Mouse (Mus musculus) midbrain, postnatal 0 days (tissue): Measurements from ENCODE around the gene Pcp2. TPM values are rescaled to one million over a fixed set of nuclear protein-coding genes. Genes with fewer than 3 reads are reported as not detected.

Source experiments
- ATAC-seq: fragments of 200-750 bp; cut with Nextera tagmentation; 2 replicates; pipeline ENCODE4 v1.8.0; 2017; ENCODE audit warnings: moderate number of reproducible peaks, mild to moderate bottlenecking, moderate TSS enrichment, moderate library complexity; ENCODE audit not compliant: low FRiP score
- DNase-seq: peaks from one replicate; pipeline ENCODE4 v3.0.0-alpha.2; 2015; ENCODE audit warnings: low spot score
- H3K27ac ChIP-seq: fragments of 300-500 bp; sonication (generic); 2 replicates; pipeline ENCODE4 v1.5.1; 2014; ENCODE audit warnings: low read depth, mild to moderate bottlenecking, low read length, mixed read lengths
- H3K27me3 ChIP-seq: fragments of 300-500 bp; sonication (generic); 2 replicates; pipeline ENCODE4 v1.6.1; 2014; ENCODE audit warnings: low read length, control low read depth, mixed read lengths; ENCODE audit not compliant: insufficient read depth
- H3K36me3 ChIP-seq: fragments of 300-500 bp; sonication (generic); 2 replicates; pipeline ENCODE4 v1.6.1; 2014; ENCODE audit warnings: low read length, control low read depth, mixed read lengths; ENCODE audit not compliant: insufficient read depth
- H3K4me1 ChIP-seq: fragments of 300-500 bp; sonication (generic); 2 replicates; pipeline ENCODE4 v1.6.1; 2014; ENCODE audit warnings: mild to moderate bottlenecking, control low read depth, antibody characterized with exemption, low read length, mixed read lengths; ENCODE audit not compliant: insufficient read depth
- H3K4me2 ChIP-seq: fragments of 300-500 bp; sonication (generic); 2 replicates; pipeline ENCODE4 v1.6.1; 2014; ENCODE audit warnings: low read depth, mild to moderate bottlenecking, low read length, mixed read lengths; ENCODE audit not compliant: poor library complexity, severe bottlenecking
- H3K4me3 ChIP-seq: fragments of 300-500 bp; sonication (generic); 2 replicates; pipeline ENCODE4 v1.5.1; 2014; ENCODE audit warnings: low read depth, mild to moderate bottlenecking, low read length, moderate library complexity
- H3K9ac ChIP-seq: fragments of 300-500 bp; sonication (generic); replicated peaks from 2 replicates; pipeline ENCODE4 v1.6.1; 2014; ENCODE audit warnings: mild to moderate bottlenecking, low read length, moderate library complexity, mixed read lengths; ENCODE audit not compliant: poor library complexity, severe bottlenecking
- H3K9me3 ChIP-seq: fragments of 300-500 bp; sonication (generic); 2 replicates; pipeline ENCODE4 v1.6.1; 2016; ENCODE audit warnings: low read length, control low read depth
- CTCF ChIP-seq: IDR thresholded peaks from 2 replicates; pipeline ENCODE4 v1.5.1; 2016; ENCODE audit warnings: antibody characterized with exemption, mild to moderate bottlenecking
- WGBS: fragments of 180-500 bp; shearing (Covaris S2); extraction: QIAGEN DNeasy Blood & Tissue Kit; methylation state at CpG from one replicate; pipeline ENCODE4 v1.1.7; 2014; 5-methylcytosine and 5-hydroxymethylcytosine counted together
- polyA plus RNA-seq: library from polyadenylated mRNA; unstranded; fragments of >200 nt; fragmentation: Nextera tagmentation; extraction: Ambion mirVana; gene quantifications from 2 replicates; pipeline ENCODE4 v1.2.1, GENCODE M21; 2015
- total RNA-seq: library from RNA; depleted of rRNA; stranded (reverse); fragments of >200 nt; gene quantifications from 2 replicates; pipeline ENCODE4 v1.2.3, GENCODE M21; 2014

Pcp2 gene
- total and polyA plus RNA-seq, 2 experiments from 2014 or later, result 1.1 to 33.2 TPM

- Histone ChIP-seq H3K4me3 (no peak overlapping the region), H3K27ac (no peak overlapping the region), H3K36me3 (peaks cover 89% of the 10 kb centered on the region), H3K9me3 (no peaks in the 10 kb centered on the region), H3K4me2 (no peak overlapping the region), H3K9ac (no peak overlapping the region), H3K27me3 (no peaks in the 10 kb centered on the region), H3K4me1 (no peaks in the 10 kb centered on the region)
- no peak for ATAC-seq
- WGBS, result 88% methylated on average over 12 of the region's 12 CpGs
- no peak for DNase-seq
- TF ChIP-seq CTCF, result no peak
Observed at GRCm38 (mm10) chr8:3609046-3609815, 16.1 kb downstream of the Pcp2 start.

- no peak overlapping the region for H3K4me3 ChIP-seq
- no peak overlapping the region for H3K4me2 ChIP-seq
- TF ChIP-seq CTCF, result no peak
- DNase-seq (no peak), ATAC-seq (no peak)
- 85% methylated on average over 7 of the region's 7 CpGs for WGBS
- no peak overlapping the region for H3K9ac ChIP-seq
- no peaks in the 10 kb centered on the region for H3K27me3 ChIP-seq
- H3K9me3 ChIP-seq, result no peaks in the 10 kb centered on the region
- no peaks in the 10 kb centered on the region for H3K4me1 ChIP-seq
- H3K27ac ChIP-seq, result no peak overlapping the region
- H3K36me3 ChIP-seq, result peaks cover 90% of the 10 kb centered on the region
Observed at GRCm38 (mm10) chr8:3607822-3608221, 17.5 kb downstream of the Pcp2 start.

- H3K9ac ChIP-seq, result no peak overlapping the region
- H3K4me1 ChIP-seq, result no peaks in the 10 kb centered on the region
- DNase-seq, result no peak
- peaks cover 90% of the 10 kb centered on the region for H3K36me3 ChIP-seq
- no peaks in the 10 kb centered on the region for H3K9me3 ChIP-seq
- no peak for TF ChIP-seq CTCF
- no peak overlapping the region for H3K4me3 ChIP-seq
- H3K27ac ChIP-seq, result no peak overlapping the region
- H3K4me2 ChIP-seq, result no peak overlapping the region
- ATAC-seq, result no peak
- WGBS, result 89% methylated on average over 16 of the region's 16 CpGs
- no peaks in the 10 kb centered on the region for H3K27me3 ChIP-seq
Observed at GRCm38 (mm10) chr8:3606593-3606992, 18.8 kb downstream of the Pcp2 start.

DNA sequence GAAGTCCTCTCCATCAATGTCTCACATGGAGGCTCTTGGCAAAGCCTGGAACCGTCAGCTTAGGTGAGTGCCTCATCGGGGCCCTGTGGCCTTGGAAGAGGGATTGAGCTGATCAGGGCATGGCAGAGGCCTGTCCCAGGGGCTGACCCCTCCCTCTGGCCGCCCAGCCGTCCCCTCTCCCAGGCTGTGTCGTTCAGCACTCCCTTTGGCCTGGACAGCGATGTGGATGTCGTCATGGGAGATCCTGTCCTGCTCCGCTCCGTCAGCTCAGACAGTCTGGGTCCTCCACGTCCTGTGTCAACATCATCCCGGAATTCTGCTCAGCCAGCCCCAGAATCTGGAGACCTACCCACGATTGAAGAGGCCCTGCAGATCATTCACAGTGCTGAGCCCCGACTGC is 21.9 kb downstream of the Pcp2 start:
- Histone ChIP-seq H3K27ac (no peak overlapping the region), H3K4me1 (no peaks in the 10 kb centered on the region), H3K27me3 (no peaks in the 10 kb centered on the region), H3K4me3 (no peak overlapping the region), H3K36me3 (peaks cover 79% of the 10 kb centered on the region), H3K4me2 (no peak overlapping the region), H3K9me3 (no peaks in the 10 kb centered on the region), H3K9ac (no peak overlapping the region)
- whole genome bisulfite sequencing, result 77% methylated on average over 13 of the region's 13 CpGs
- ATAC-seq, result no peak
- DNase-seq, result no peak
- TF ChIP-seq CTCF, result no peak

- H3K4me2 ChIP-seq, result no peak overlapping the region
- no peaks in the 10 kb centered on the region for H3K9me3 ChIP-seq
- no peaks in the 10 kb centered on the region for H3K27me3 ChIP-seq
- no peak overlapping the region for H3K27ac ChIP-seq
- no peaks in the 10 kb centered on the region for H3K4me1 ChIP-seq
- WGBS, result 92% methylated on average over 6 of the region's 6 CpGs
- no peak overlapping the region for H3K4me3 ChIP-seq
- ATAC-seq (no peak), DNase-seq (no peak)
- no peak overlapping the region for H3K9ac ChIP-seq
- H3K36me3 ChIP-seq, result peaks cover 55% of the 10 kb centered on the region
- no peak for TF ChIP-seq CTCF
Observed at GRCm38 (mm10) chr8:3600401-3600800, 24.9 kb downstream of the Pcp2 start.

DNA sequence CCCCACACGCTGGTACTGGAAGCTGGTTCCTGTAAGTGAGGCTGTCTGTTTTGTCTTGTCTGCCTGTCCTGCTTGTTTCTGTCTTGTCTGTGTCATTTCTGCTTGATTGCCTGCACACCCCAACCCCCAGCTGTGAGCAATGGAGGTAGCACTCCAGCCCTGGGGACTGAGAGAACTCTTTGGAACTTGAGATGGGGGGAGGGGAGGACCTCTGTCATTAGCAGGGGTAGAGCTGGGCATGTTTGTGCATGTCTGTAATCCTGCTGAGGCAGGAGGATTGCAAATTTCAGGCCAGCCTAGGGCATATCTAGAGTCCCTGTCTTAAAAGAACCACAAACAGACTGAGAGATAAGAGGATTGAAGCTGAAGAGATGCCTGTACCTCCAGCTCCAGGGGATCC is 26.1 kb downstream of the Pcp2 start:
- Histone ChIP-seq H3K4me1 (no peaks in the 10 kb centered on the region), H3K4me2 (no peak overlapping the region), H3K36me3 (peaks cover 46% of the 10 kb centered on the region), H3K9me3 (no peaks in the 10 kb centered on the region), H3K27me3 (no peaks in the 10 kb centered on the region), H3K9ac (no peak overlapping the region), H3K27ac (no peak overlapping the region), H3K4me3 (no peak overlapping the region)
- TF ChIP-seq CTCF, result no peak
- 73% methylated on average over 1 of the region's 1 CpGs for WGBS
- ATAC-seq, result no peak
- DNase-seq, result no peak
